ENCODE assay signal across 9 mouse cellular contexts in genomic region chr7:141481498-141482401, GRCm38 (mm10). TPM values are rescaled to one million over a fixed set of nuclear protein-coding genes. Genes with fewer than 3 reads are reported as not detected.
DNase-seq lines count a peak whose midpoint lies in the region; ATAC-seq and TF ChIP-seq lines count a peak whose summit lies in the region.
"Had no signal": no experiment of that assay in that cellular context is flagged by ENCODE, and none has a peak within 500 bp of the region (broad histone marks: within the 10 kb centered on the region; RNA-seq: fewer than 3 reads in every experiment).

No protein-coding gene starts in this region.

- peak overlapping the region; percentile 71 for H3K9ac ChIP-seq in forebrain, embryonic 16.5 days (replicated peaks; ENCODE audit: low read depth, low read length)
- peak overlapping the region; percentile 31; the same call in 1 of the 2 replicates for H3K9ac ChIP-seq in intestine, postnatal 0 days (ENCODE audit: low read depth, low read length)
- H3K9ac ChIP-seq in neural tube, embryonic 15.5 days (replicated peaks): peak overlapping the region; percentile 64

- H3K4me2 ChIP-seq in forebrain, embryonic 16.5 days (ENCODE audit: low read length): peak overlapping the region; percentile 88
- peak overlapping the region; percentile 89 for H3K4me2 ChIP-seq in intestine, postnatal 0 days (replicated peaks; ENCODE audit: low read depth)
- H3K4me2 ChIP-seq in neural tube, embryonic 15.5 days: peak overlapping the region; percentile 80

- H3K4me3 ChIP-seq in forebrain, embryonic 16.5 days (replicated peaks; ENCODE audit: low read length): peak overlapping the region; percentile 71
- H3K4me3 ChIP-seq in intestine, postnatal 0 days (ENCODE audit: low read depth, low read length): peak overlapping the region; percentile 48
- H3K4me3 ChIP-seq in lung, adult 2 months (replicated peaks; ENCODE audit: extremely low read depth, low read depth, low read length): peak overlapping the region; percentile 46
- H3K4me3 ChIP-seq in neural tube, embryonic 15.5 days (replicated peaks): peak overlapping the region; percentile 62
- H3K4me3 ChIP-seq: myocyte had no signal

- no peak for TF ChIP-seq POLR2A in lung, adult 2 months (IDR thresholded peaks at IDR 0.05; ENCODE audit: borderline replicate concordance, extremely low read depth, low read depth, low read length)

- DNase-seq in spleen, postnatal 10 days (ENCODE audit: low spot score in 2 of 2): peak; percentile 47 to 73
- no peak for DNase-seq in spleen, postnatal 14 days (ENCODE audit: low spot score in 2 of 2)
- peak; percentile 76 for DNase-seq in cerebellum, adult 8-10 months
- DNase-seq in lung, adult 2 months: peak; percentile 53
- no peak for DNase-seq in layer of hippocampus, postnatal 25 days (ENCODE audit: extremely low spot score in 1 of 2, low spot score in 1 of 2)

- H3K36me3 ChIP-seq in forebrain, embryonic 16.5 days (ENCODE audit: control insufficient read depth, insufficient read depth): no peaks in the 10 kb centered on the region
- H3K36me3 ChIP-seq in intestine, postnatal 0 days (ENCODE audit: control insufficient read depth, insufficient read depth): no peaks in the 10 kb centered on the region
- H3K36me3 ChIP-seq in neural tube, embryonic 15.5 days: no peaks in the 10 kb centered on the region

- H3K27me3 ChIP-seq in forebrain, embryonic 16.5 days (replicated peaks; ENCODE audit: control insufficient read depth, insufficient read depth, low read length): peaks cover 10% of the 10 kb centered on the region
- H3K27me3 ChIP-seq in intestine, postnatal 0 days (replicated peaks; ENCODE audit: control insufficient read depth, insufficient read depth, low read length): peaks cover 18% of the 10 kb centered on the region; the same call in 1 of the 2 replicates
- H3K27me3 ChIP-seq in neural tube, embryonic 15.5 days (replicated peaks): 0 out of 2 replicates have a peak, but pooled peaks cover 7% of the 10 kb centered on the region

- H3K4me1 ChIP-seq in forebrain, embryonic 16.5 days (replicated peaks; ENCODE audit: control insufficient read depth, insufficient read depth, low read length): peaks cover 29% of the 10 kb centered on the region
- H3K4me1 ChIP-seq in intestine, postnatal 0 days (replicated peaks; ENCODE audit: control insufficient read depth, insufficient read depth, low read length): no peaks in the 10 kb centered on the region; the same call in 1 of the 2 replicates
- peaks cover 21% of the 10 kb centered on the region for H3K4me1 ChIP-seq in lung, adult 2 months (ENCODE audit: control insufficient read depth, insufficient read depth, low read length)
- H3K4me1 ChIP-seq in neural tube, embryonic 15.5 days: peaks cover 59% of the 10 kb centered on the region

- ATAC-seq in forebrain, embryonic 16.5 days: peak; percentile 62
- no peak for ATAC-seq in intestine, postnatal 0 days
- ATAC-seq in neural tube, embryonic 15.5 days (ENCODE audit: low FRiP score): peak; percentile 79

- no peak overlapping the region; the same call in 1 of the 2 replicates for H3K27ac ChIP-seq in forebrain, embryonic 16.5 days (ENCODE audit: low read length)
- no peak overlapping the region for H3K27ac ChIP-seq in intestine, postnatal 0 days (ENCODE audit: low read depth, low read length)
- H3K27ac ChIP-seq in neural tube, embryonic 15.5 days (replicated peaks): peak overlapping the region; percentile 82

- under 1% methylated on average over 68 of the region's 81 CpGs for WGBS in forebrain, embryonic 16.5 days
- WGBS in intestine, postnatal 0 days: 1% methylated on average over 72 of the region's 81 CpGs
- WGBS in lung, adult 2 months: 2% methylated on average over 76 of the region's 81 CpGs
- under 1% methylated on average over 81 of the region's 81 CpGs for WGBS in neural tube, embryonic 15.5 days

- peak; percentile 64 for TF ChIP-seq CTCF in intestine, postnatal 0 days (IDR thresholded peaks at IDR 0.05; ENCODE audit: low read depth)
- TF ChIP-seq CTCF in lung, adult 2 months (IDR thresholded peaks at IDR 0.05; ENCODE audit: insufficient read depth, low read length): peak; percentile 52

- no peaks in the 10 kb centered on the region for H3K9me3 ChIP-seq in forebrain, embryonic 16.5 days (ENCODE audit: control insufficient read depth, low read length)
- no peaks in the 10 kb centered on the region for H3K9me3 ChIP-seq in intestine, postnatal 0 days (ENCODE audit: control insufficient read depth)
- no peaks in the 10 kb centered on the region for H3K9me3 ChIP-seq in neural tube, embryonic 15.5 days (replicated peaks)

RNA-seq across cellular contexts. Expression of gene Tspan4, which starts 6.7 kb away (rescaled TPM):
- polyA plus RNA-seq in forebrain, embryonic 16.5 days (2015; fragmentation: Nextera tagmentation; extraction: Ambion mirVana): 29.8 and 31.8 TPM in 2 replicates
- polyA plus RNA-seq in intestine, postnatal 0 days (2015; fragmentation: Nextera tagmentation; extraction: Ambion mirVana): 39.7 and 40.1 TPM in 2 replicates
- 91.1 and 150 TPM in 2 replicates for polyA plus RNA-seq in lung, adult 2 months (2012; rRNA removed)
- 73.0 and 77.3 TPM in 2 replicates for polyA plus RNA-seq in neural tube, embryonic 15.5 days (2015; fragmentation: Nextera tagmentation; extraction: Ambion mirVana)
- 10 to 100 TPM; 12.2 to 14.3 TPM for total RNA-seq in layer of hippocampus, postnatal 25 days (2021)

RNA-seq across cellular contexts. Expression of gene Polr2l, which starts 6.8 kb away (rescaled TPM):
- polyA plus RNA-seq in forebrain, embryonic 16.5 days (2015; fragmentation: Nextera tagmentation; extraction: Ambion mirVana): 60.7 and 61.9 TPM in 2 replicates
- 36.8 and 37.9 TPM in 2 replicates for polyA plus RNA-seq in intestine, postnatal 0 days (2015; fragmentation: Nextera tagmentation; extraction: Ambion mirVana)
- 29.0 and 30.9 TPM in 2 replicates for polyA plus RNA-seq in lung, adult 2 months (2012; rRNA removed)
- polyA plus RNA-seq in neural tube, embryonic 15.5 days (2015; fragmentation: Nextera tagmentation; extraction: Ambion mirVana): 85.3 and 89.8 TPM in 2 replicates
- 10 to 100 TPM; 40.9 to 47.2 TPM for total RNA-seq in layer of hippocampus, postnatal 25 days (2021)

RNA-seq across cellular contexts. Expression of gene Cd151, which starts 14.6 kb away (rescaled TPM):
- 20.8 TPM in 2 replicates for polyA plus RNA-seq in forebrain, embryonic 16.5 days (2015; fragmentation: Nextera tagmentation; extraction: Ambion mirVana)
- 27.6 and 29.3 TPM in 2 replicates for polyA plus RNA-seq in intestine, postnatal 0 days (2015; fragmentation: Nextera tagmentation; extraction: Ambion mirVana)
- polyA plus RNA-seq in lung, adult 2 months (2012; rRNA removed): 537 and 555 TPM in 2 replicates
- 23.7 and 25.1 TPM in 2 replicates for polyA plus RNA-seq in neural tube, embryonic 15.5 days (2015; fragmentation: Nextera tagmentation; extraction: Ambion mirVana)
- 10 to 100 TPM; 25.7 TPM for total RNA-seq in layer of hippocampus, postnatal 25 days (2021)

RNA-seq across cellular contexts. Expression of gene Cracr2b, which starts 20.9 kb away (rescaled TPM):
- polyA plus RNA-seq in forebrain, embryonic 16.5 days (2015; fragmentation: Nextera tagmentation; extraction: Ambion mirVana): 5.2 and 5.3 TPM in 2 replicates
- polyA plus RNA-seq in intestine, postnatal 0 days (2015; fragmentation: Nextera tagmentation; extraction: Ambion mirVana): 12.6 and 12.7 TPM in 2 replicates
- polyA plus RNA-seq in lung, adult 2 months (2012; rRNA removed): 177 and 239 TPM in 2 replicates
- polyA plus RNA-seq in neural tube, embryonic 15.5 days (2015; fragmentation: Nextera tagmentation; extraction: Ambion mirVana): 7.1 and 9.6 TPM in 2 replicates
- 1 to 10 TPM; 2.1 to 4.2 TPM for total RNA-seq in layer of hippocampus, postnatal 25 days (2021)

RNA-seq across cellular contexts. Expression of gene Pnpla2, which starts 26.8 kb away (rescaled TPM):
- polyA plus RNA-seq in forebrain, embryonic 16.5 days (2015; fragmentation: Nextera tagmentation; extraction: Ambion mirVana): 20.5 and 23.2 TPM in 2 replicates
- polyA plus RNA-seq in intestine, postnatal 0 days (2015; fragmentation: Nextera tagmentation; extraction: Ambion mirVana): 75.5 and 79.4 TPM in 2 replicates
- 289 and 356 TPM in 2 replicates for polyA plus RNA-seq in lung, adult 2 months (2012; rRNA removed)
- polyA plus RNA-seq in neural tube, embryonic 15.5 days (2015; fragmentation: Nextera tagmentation; extraction: Ambion mirVana): 17.2 and 25.7 TPM in 2 replicates
- 10 to 100 TPM; 23.2 to 30.4 TPM for total RNA-seq in layer of hippocampus, postnatal 25 days (2021)

Comparison
In these comparisons a context has a peak if more than half of its experiments do, and no peak if none do; other contexts are left out.
1. DNase-seq: peak in spleen, postnatal 10 days (2 of 2), cerebellum, adult 8-10 months (single experiment) and lung, adult 2 months (single experiment); none in spleen, postnatal 14 days (0 of 2) and layer of hippocampus, postnatal 25 days (0 of 2).
2. RNA of gene Cd151, which starts 14.6 kb away (polyA plus RNA-seq): 537 to 555 TPM in lung, adult 2 months; 27.6 to 29.3 TPM in intestine, postnatal 0 days, 23.7 to 25.1 TPM in neural tube, embryonic 15.5 days and 20.8 TPM in forebrain, embryonic 16.5 days; every median in the first group is over 10 times any median in the second.
3. Peak in every context shown above with its lines, with median percentiles within 50 percentile points of each other: H3K4me2 ChIP-seq, H3K4me3 ChIP-seq and H3K9ac ChIP-seq.